Mouse (Mus musculus) CH12.LX (cell line): ENCODE results near the gene Cacng8. TPM values are rescaled to one million over a fixed set of nuclear protein-coding genes. Genes with fewer than 3 reads are reported as not detected.
A peak's percentile ranks its signal among the peaks of the same experiment; 100 is the strongest.

ENCODE experiments used
- DNase-seq: peaks from one replicate; pipeline ENCODE4 v3.0.0-alpha.2; 2013; ENCODE audit errors: extremely low read depth
- H3K27ac ChIP-seq: 2 replicates; pipeline ENCODE4 v1.5.1; 2012; ENCODE audit warnings: low read depth, mild to moderate bottlenecking, control low read depth, moderate library complexity; ENCODE audit not compliant: insufficient read depth
- H3K27me3 ChIP-seq: replicated peaks from 2 replicates; pipeline ENCODE3; 2012; ENCODE audit warnings: inconsistent platforms
- H3K36me3 ChIP-seq, 2 experiments: replicated peaks in 1 of 2; 2 replicates each; pipeline versions ENCODE3 to v1.6.1; 2012; ENCODE audit warnings: inconsistent platforms in 1 of 2, low read length in 1 of 2, mild to moderate bottlenecking in 1 of 2, mixed read lengths in 1 of 2, moderate library complexity in 1 of 2; ENCODE audit not compliant: control insufficient read depth in 1 of 2, insufficient read depth in 1 of 2
- H3K4me1 ChIP-seq, 2 experiments: 2 replicates each; pipeline ENCODE4 v1.6.1; 2012; ENCODE audit warnings: inconsistent platforms in 1 of 2, moderate library complexity in 1 of 2; ENCODE audit not compliant: insufficient read depth in 2 of 2, control insufficient read depth in 1 of 2
- H3K4me2 ChIP-seq: 2 replicates; pipeline ENCODE4 v1.6.1; 2012; ENCODE audit warnings: low read depth, mild to moderate bottlenecking, control low read depth; ENCODE audit not compliant: poor library complexity, insufficient read depth, severe bottlenecking
- H3K4me3 ChIP-seq, 3 experiments: fragments of 150-350 bp in 1 of 3; sonication (generic) in 1 of 3; replicated peaks in 1 of 3; 2 replicates each; pipeline versions ENCODE3 to v1.5.1; 2011 to 2012; ENCODE audit warnings: low read depth in 2 of 3, low read length in 2 of 3, mild to moderate bottlenecking in 2 of 3, moderate library complexity in 2 of 3, control low read depth in 1 of 3, improper control_type of control experiment in 1 of 3, inconsistent platforms in 1 of 3, mixed read lengths in 1 of 3; ENCODE audit not compliant: poor library complexity in 1 of 3
- H3K79me2 ChIP-seq: replicated peaks from 2 replicates; pipeline ENCODE4 v1.6.1; 2012; ENCODE audit warnings: mild to moderate bottlenecking, moderate library complexity; ENCODE audit not compliant: control insufficient read depth, poor library complexity, insufficient read depth, severe bottlenecking; ENCODE audit errors: extremely low read depth
- H3K9ac ChIP-seq: 2 replicates; pipeline ENCODE4 v1.6.1; 2012; ENCODE audit warnings: low read depth, mild to moderate bottlenecking, control low read depth, moderate library complexity; ENCODE audit not compliant: insufficient read depth
- H3K9me3 ChIP-seq: replicated peaks from 2 replicates; pipeline ENCODE3; 2012; ENCODE audit warnings: low read length, inconsistent platforms, mixed read lengths
- BHLHE40 ChIP-seq: IDR thresholded peaks from 2 replicates; pipeline ENCODE4 v1.6.1; 2011; ENCODE audit warnings: mild to moderate bottlenecking, low read depth, low read length, improper control_type of control experiment
- ELF1 ChIP-seq: IDR thresholded peaks from 2 replicates; pipeline ENCODE4 v1.6.1; 2014; ENCODE audit warnings: low read depth, mild to moderate bottlenecking, inconsistent platforms, low read length, improper control_type of control experiment
- EP300 ChIP-seq: IDR thresholded peaks from 2 replicates; pipeline ENCODE4 v1.6.1; 2011; ENCODE audit warnings: low read length, improper control_type of control experiment
- ETS1 ChIP-seq: conservative IDR thresholded peaks from 2 replicates; pipeline ENCODE4 v1.6.1; 2012; ENCODE audit warnings: low read depth, mild to moderate bottlenecking, inconsistent platforms, low read length, improper control_type of control experiment, moderate library complexity
- HCFC1 ChIP-seq: IDR thresholded peaks from 2 replicates; pipeline ENCODE4 v1.6.1; 2012; ENCODE audit warnings: low read depth, mild to moderate bottlenecking, inconsistent platforms, low read length, improper control_type of control experiment
- JUN ChIP-seq: IDR thresholded peaks from 2 replicates; pipeline ENCODE4 v1.6.1; 2011; ENCODE audit warnings: low read depth, mild to moderate bottlenecking, low read length, improper control_type of control experiment, moderate library complexity; ENCODE audit not compliant: insufficient read depth
- JUND ChIP-seq: conservative IDR thresholded peaks from 2 replicates; pipeline ENCODE4 v1.6.1; 2011; ENCODE audit warnings: low read depth, low read length, improper control_type of control experiment
- KAT2A ChIP-seq: IDR thresholded peaks from 2 replicates; pipeline ENCODE4 v1.6.1; 2012; ENCODE audit warnings: low read length, improper control_type of control experiment, inconsistent platforms; ENCODE audit not compliant: insufficient replicate concordance
- MAX ChIP-seq: IDR thresholded peaks from 2 replicates; pipeline ENCODE4 v1.6.1; 2011; ENCODE audit warnings: low read length, improper control_type of control experiment
- MXI1 ChIP-seq: IDR thresholded peaks from 2 replicates; pipeline ENCODE4 v1.6.1; 2011; ENCODE audit warnings: mild to moderate bottlenecking, low read depth, low read length, improper control_type of control experiment
- MYC ChIP-seq: IDR thresholded peaks from 2 replicates; pipeline ENCODE4 v1.6.1; 2011; ENCODE audit warnings: low read depth, mild to moderate bottlenecking, improper control_type of control experiment, low read length
- PAX5 ChIP-seq: IDR thresholded peaks from 2 replicates; pipeline ENCODE4 v1.6.1; 2012; ENCODE audit warnings: low read length, inconsistent platforms, mixed read lengths
- POLR2AphosphoS2 ChIP-seq: IDR thresholded peaks from 2 replicates; pipeline ENCODE4 v1.6.1; 2011; ENCODE audit warnings: low read depth, low read length, improper control_type of control experiment
- RAD21 ChIP-seq: IDR thresholded peaks from 2 replicates; pipeline ENCODE4 v1.6.1; 2011; ENCODE audit warnings: low read depth, mild to moderate bottlenecking, low read length, improper control_type of control experiment, moderate library complexity
- SIN3A ChIP-seq: IDR thresholded peaks from 2 replicates; pipeline ENCODE4 v1.6.1; 2012; ENCODE audit warnings: low read length, improper control_type of control experiment, inconsistent platforms
- SMC3 ChIP-seq: IDR thresholded peaks from 2 replicates; pipeline ENCODE4 v1.6.1; 2011; ENCODE audit warnings: low read depth, low read length, improper control_type of control experiment
- TCF12 ChIP-seq: IDR thresholded peaks from 2 replicates; pipeline ENCODE4 v1.6.1; 2014; ENCODE audit warnings: low read depth, mild to moderate bottlenecking, inconsistent platforms, low read length, improper control_type of control experiment
- USF1 ChIP-seq: IDR thresholded peaks from 2 replicates; pipeline ENCODE4 v1.6.1; 2014; ENCODE audit warnings: low read depth, mild to moderate bottlenecking, inconsistent platforms, low read length, improper control_type of control experiment
- ZC3H11A ChIP-seq: IDR thresholded peaks from 2 replicates; pipeline ENCODE4 v1.6.1; 2012; ENCODE audit warnings: low read depth, mild to moderate bottlenecking, inconsistent platforms, low read length, improper control_type of control experiment
- ZKSCAN1 ChIP-seq: IDR thresholded peaks from 2 replicates; pipeline ENCODE4 v1.6.1; 2012; ENCODE audit warnings: low read depth, inconsistent platforms, low read length, improper control_type of control experiment, borderline replicate concordance
- ZNF384 ChIP-seq: IDR thresholded peaks from 2 replicates; pipeline ENCODE4 v1.6.1; 2012; ENCODE audit warnings: low read depth, low read length, improper control_type of control experiment, inconsistent platforms
- dilution Hi-C: fragments of 300-500 bp; cut with MboI; formaldehyde crosslinking; loops from 2 replicates; pipeline ENCODE4 v1.14.3; 2020; ENCODE audit warnings: low sequenced_read_pairs; ENCODE audit not compliant: extremely low pct_unique_long_range_greater_than_20kb, extremely low pct_ligation_motif_present
- in situ Hi-C: fragments of 300-500 bp; cut with MboI; formaldehyde crosslinking; loops from 3 replicates; pipeline ENCODE4 v1.14.3; 2019; ENCODE audit warnings: low sequenced_read_pairs, low pct_ligation_motif_present, low pct_unique_long_range_greater_than_20kb, mixed read lengths
- polyA plus RNA-seq: library from polyadenylated mRNA; unstranded; fragments of >175 nt; gene quantifications from 2 replicates; pipeline ENCODE4 v1.2.1, GENCODE M21; 2012; ENCODE audit warnings: low read depth; ENCODE audit not compliant: insufficient read length
- total RNA-seq, 2 experiments: library from RNA; depleted of rRNA; stranded (reverse); fragments of 300-350 nt in 1 of 2; fragments of >200 nt in 1 of 2; gene quantifications; 2 replicates each; pipeline ENCODE4 v1.2.3; 2012 to 2014

The Cacng8 gene
- total and polyA plus RNA-seq, 3 experiments: 0.43 to 1.2 (median 0.51) TPM

DNA sequence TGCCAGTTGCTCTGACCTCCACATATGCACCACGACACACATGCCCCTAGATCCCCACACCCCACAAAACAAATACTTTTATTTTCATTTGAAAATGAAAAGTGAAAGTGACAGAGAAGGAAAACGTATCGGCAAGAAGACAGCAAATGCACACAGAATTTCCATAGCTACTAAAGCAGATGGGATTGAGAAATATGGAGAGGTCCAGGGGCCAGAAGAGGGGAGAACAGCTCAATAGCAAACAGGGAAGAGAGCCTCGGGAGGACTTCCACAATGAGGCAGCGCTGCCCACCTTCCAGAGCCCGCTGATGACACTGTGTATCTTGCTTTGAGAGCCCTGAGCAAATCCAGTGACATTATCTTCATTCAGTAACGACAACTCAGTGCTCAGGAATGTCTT, 31.6 kb downstream of the Cacng8 start:
- no peak for TF ChIP-seq ETS1
- no peak for TF ChIP-seq ELF1
- no peak for TF ChIP-seq JUND
- TF ChIP-seq JUN: no peak
- TF ChIP-seq MAX: no peak
- no peak for TF ChIP-seq MXI1
- no peak for TF ChIP-seq HCFC1
- TF ChIP-seq RAD21: no peak
- no peak for TF ChIP-seq SIN3A
- no peak for TF ChIP-seq TCF12
- TF ChIP-seq ZKSCAN1: no peak
- no peak for TF ChIP-seq ZC3H11A
- TF ChIP-seq ZNF384: no peak
- TF ChIP-seq USF1: no peak
- TF ChIP-seq BHLHE40: no peak
- no peak for TF ChIP-seq KAT2A
- TF ChIP-seq POLR2AphosphoS2: no peak
- TF ChIP-seq PAX5: no peak
- no peak for TF ChIP-seq MYC
- no peak for TF ChIP-seq EP300
- TF ChIP-seq, all 38 proteins: peak for 0
- no peak overlapping the region for H3K9ac ChIP-seq
- H3K36me3 ChIP-seq: no peaks in the 10 kb centered on the region
- no peak for DNase-seq
- no peak overlapping the region for H3K27ac ChIP-seq
- dilution Hi-C loops: no loop called here
- peaks cover 0 to 4% of the 10 kb centered on the region in 2 experiments; a peak in 1 of 4 replicates for H3K4me1 ChIP-seq
- peak overlapping the region in 1 of 3 experiments; percentile 5 for H3K4me3 ChIP-seq
- in situ Hi-C loops: no loop called here
- H3K27me3 ChIP-seq: no peaks in the 10 kb centered on the region
- H3K79me2 ChIP-seq: no peaks in the 10 kb centered on the region
- peak overlapping the region; percentile 47; the same call in 1 of the 2 replicates for H3K4me2 ChIP-seq
- no peaks in the 10 kb centered on the region for H3K9me3 ChIP-seq

DNA sequence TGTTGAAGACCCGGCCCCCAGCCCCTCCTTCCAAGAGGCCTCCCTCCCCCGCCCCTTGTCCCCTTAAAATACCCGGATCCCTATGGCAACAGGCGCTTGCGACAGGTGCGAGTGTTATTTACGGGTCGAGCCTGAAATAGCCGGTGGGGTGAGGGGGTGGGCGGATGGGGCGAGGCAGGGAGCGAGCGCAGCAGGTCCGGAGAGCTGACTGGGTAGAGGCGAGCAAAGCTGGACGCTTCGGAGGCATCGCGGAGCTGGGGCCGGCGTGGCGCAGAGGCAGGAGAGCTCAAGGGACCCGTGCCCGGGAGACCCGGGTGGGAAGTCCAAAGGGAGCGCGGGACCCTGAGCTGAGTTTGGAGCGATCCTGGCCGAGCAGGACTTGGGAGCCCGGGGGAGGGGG, 32.9 kb downstream of the Cacng8 start:
- Histone ChIP-seq H3K9ac (no peak overlapping the region), H3K9me3 (no peaks in the 10 kb centered on the region), H3K4me1 (peaks cover 0 to 8% of the 10 kb centered on the region in 2 experiments; a peak in 1 of 4 replicates), H3K27me3 (no peaks in the 10 kb centered on the region), H3K36me3 (no peaks in the 10 kb centered on the region), H3K79me2 (no peaks in the 10 kb centered on the region), H3K27ac (no peak overlapping the region), H3K4me2 (no peak overlapping the region), H3K4me3 (no peak overlapping the region)
- TF ChIP-seq ELF1 (no peak), SMC3 (no peak)
- DNase-seq: no peak
- dilution Hi-C loops (no loop called here), in situ Hi-C loops (no loop called here)
